Mouse (Mus musculus) limb, embryonic 10.5 days (tissue): ENCODE data around the gene Tspan5. TPM values are rescaled to one million over a fixed set of nuclear protein-coding genes. Genes with fewer than 3 reads are reported as not detected.

Source experiments
- DNase-seq: peaks from one replicate; pipeline ENCODE4 v3.0.0-alpha.2; 2017; ENCODE audit warnings: low spot score
- H3K27ac ChIP-seq: fragments of 300-500 bp; sonication (generic); 2 replicates; pipeline ENCODE4 v1.5.1; 2016; ENCODE audit warnings: mild to moderate bottlenecking
- H3K27me3 ChIP-seq: fragments of 300-500 bp; sonication (generic); 2 replicates; pipeline ENCODE4 v1.6.1; 2016; ENCODE audit warnings: low read depth, mild to moderate bottlenecking; ENCODE audit not compliant: poor library complexity, severe bottlenecking
- H3K36me3 ChIP-seq: fragments of 300-500 bp; sonication (generic); 2 replicates; pipeline ENCODE4 v1.6.1; 2016; ENCODE audit warnings: mild to moderate bottlenecking, moderate library complexity
- H3K4me1 ChIP-seq: fragments of 300-500 bp; sonication (generic); 2 replicates; pipeline ENCODE4 v1.6.1; 2016
- H3K4me3 ChIP-seq: fragments of 300-500 bp; sonication (generic); 2 replicates; pipeline ENCODE4 v1.5.1; 2016; ENCODE audit warnings: mild to moderate bottlenecking, moderate library complexity
- H3K9me3 ChIP-seq: fragments of 300-500 bp; sonication (generic); replicated peaks from 2 replicates; pipeline ENCODE4 v1.6.1; 2016; ENCODE audit warnings: mild to moderate bottlenecking
- WGBS: fragments of 180-500 bp; shearing (Covaris S2); methylation state at CpG from one replicate; pipeline ENCODE4 v1.1.7; 2016; 5-methylcytosine and 5-hydroxymethylcytosine counted together
- polyA plus RNA-seq: library from polyadenylated mRNA; unstranded; fragments of >200 nt; fragmentation: Nextera tagmentation; extraction: Ambion mirVana; gene quantifications from 2 replicates; pipeline ENCODE4 v1.2.1, GENCODE M21; 2016

Tspan5 gene
- polyA plus RNA-seq, 1 experiment from 2014 or later = 16.6 TPM

DNA sequence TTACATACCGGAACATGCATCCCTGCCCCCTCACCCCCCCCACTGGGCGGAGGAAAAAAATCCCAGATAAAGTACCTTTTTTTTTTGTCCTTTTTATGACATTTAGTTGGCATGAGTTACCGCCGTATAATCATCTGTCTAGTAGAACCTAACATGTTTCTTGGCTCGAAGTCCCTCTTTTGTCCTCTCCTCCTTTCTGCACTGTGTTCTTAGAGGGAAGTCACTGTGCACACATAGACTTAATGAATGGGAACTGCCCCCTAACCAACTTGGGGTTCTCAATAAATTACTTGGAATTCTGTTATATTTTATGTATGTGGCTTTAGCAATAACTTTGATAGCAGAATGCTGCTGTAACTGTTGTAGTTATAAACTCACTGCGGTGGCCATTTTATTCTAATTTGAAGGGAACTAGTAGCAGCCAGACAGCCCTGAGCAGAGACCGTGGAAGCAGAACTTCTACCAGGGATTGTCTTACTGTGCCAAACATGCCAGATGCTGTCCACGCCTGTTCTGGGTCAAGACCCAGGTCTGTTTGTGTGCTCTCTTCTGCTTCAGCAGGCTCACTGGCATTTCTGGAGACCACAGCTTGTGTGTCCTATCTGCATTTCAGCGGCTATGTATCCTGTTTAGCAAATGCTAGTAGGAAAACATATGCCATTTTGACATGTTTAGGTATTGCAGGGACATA, 91.0 kb downstream of the Tspan5 start:
- no peaks in the 10 kb centered on the region for H3K27me3 ChIP-seq
- no peak for DNase-seq
- 0 out of 2 replicates have a peak, but pooled peaks cover 5% of the 10 kb centered on the region for H3K4me1 ChIP-seq
- no peak overlapping the region for H3K27ac ChIP-seq
- no peaks in the 10 kb centered on the region for H3K9me3 ChIP-seq
- no peaks in the 10 kb centered on the region for H3K36me3 ChIP-seq
- no peak overlapping the region for H3K4me3 ChIP-seq
- WGBS = 92% methylated on average over 9 of the region's 9 CpGs

DNA sequence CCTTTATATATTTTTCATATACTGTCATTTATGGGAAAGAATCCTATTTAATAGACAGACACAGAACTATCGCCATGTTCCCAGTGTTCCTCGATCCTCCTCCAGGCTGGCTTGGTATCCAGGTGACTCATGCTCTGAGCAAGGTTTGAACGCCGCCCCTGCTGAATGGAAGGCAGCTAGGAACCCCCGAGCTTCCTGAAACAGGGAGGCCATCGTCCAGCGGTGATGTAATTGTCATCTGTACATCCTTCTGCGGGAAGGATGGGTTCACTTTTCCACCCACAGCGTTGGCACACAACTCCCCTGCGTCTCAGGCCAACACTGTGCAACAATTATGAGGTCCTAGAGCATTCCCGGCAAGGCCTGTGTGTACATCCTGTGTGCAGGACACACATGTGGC, 92.2 kb downstream of the Tspan5 start:
- Histone ChIP-seq H3K4me1 (peaks cover 6% of the 10 kb centered on the region; the same call in 1 of the 2 replicates), H3K4me3 (no peak overlapping the region), H3K27ac (no peak overlapping the region), H3K36me3 (no peaks in the 10 kb centered on the region), H3K9me3 (no peaks in the 10 kb centered on the region), H3K27me3 (no peaks in the 10 kb centered on the region)
- no peak for DNase-seq
- 93% methylated on average over 11 of the region's 11 CpGs for WGBS

DNA sequence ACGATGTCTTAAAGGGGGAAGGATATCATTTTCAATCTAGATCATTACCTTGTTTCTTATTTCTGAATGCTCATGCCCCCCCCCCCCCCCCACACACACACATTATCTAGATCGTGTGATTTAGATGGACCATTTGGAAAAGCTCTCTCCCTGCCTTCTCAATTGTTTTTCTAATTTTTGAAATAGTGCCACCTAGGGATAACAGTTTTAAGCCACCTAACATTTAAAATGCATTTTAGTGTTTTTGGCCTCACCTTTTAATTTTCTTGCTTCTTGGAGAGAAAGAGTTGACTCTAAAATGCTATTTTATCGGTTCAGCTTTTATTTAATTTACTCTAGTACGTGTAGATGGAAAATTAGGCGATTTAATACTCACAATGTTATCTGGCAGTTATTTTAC, 94.9 kb downstream of the Tspan5 start:
- H3K4me3 ChIP-seq = no peak overlapping the region
- WGBS = 80% methylated on average over 5 of the region's 5 CpGs
- no peak for DNase-seq

DNA sequence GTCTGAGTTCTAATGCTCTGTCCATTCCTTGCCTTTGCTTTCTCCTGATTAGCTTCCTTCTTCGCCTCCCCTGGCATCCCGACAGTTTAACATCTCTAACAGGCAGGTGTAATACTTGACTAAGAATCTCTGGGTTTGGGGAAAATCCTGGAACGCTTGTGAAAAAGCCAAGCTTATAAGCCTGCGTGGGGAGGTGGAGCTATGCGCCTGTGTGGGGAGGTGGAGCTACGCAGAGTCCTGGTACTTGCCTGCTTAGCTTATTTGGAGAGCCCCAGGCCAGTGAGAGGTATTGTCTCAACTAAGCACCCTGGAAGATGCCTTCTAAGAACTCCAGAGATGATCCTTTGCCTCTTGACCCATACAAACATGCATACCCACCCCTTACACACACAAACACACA, 95.7 kb downstream of the Tspan5 start:
- H3K9me3 ChIP-seq = no peaks in the 10 kb centered on the region
- H3K27me3 ChIP-seq = no peaks in the 10 kb centered on the region
- 87% methylated on average over 6 of the region's 6 CpGs for WGBS
- no peak for DNase-seq
- H3K4me3 ChIP-seq = no peak overlapping the region
- H3K27ac ChIP-seq = no peak overlapping the region
- H3K4me1 ChIP-seq = peaks cover 24% of the 10 kb centered on the region
- H3K36me3 ChIP-seq = no peaks in the 10 kb centered on the region

More for the DNA sequence above, 94.9 kb downstream of the Tspan5 start:
- H3K36me3 ChIP-seq = no peaks in the 10 kb centered on the region
- no peaks in the 10 kb centered on the region for H3K9me3 ChIP-seq
- no peak overlapping the region for H3K27ac ChIP-seq
- H3K4me1 ChIP-seq = peaks cover 18% of the 10 kb centered on the region
- H3K27me3 ChIP-seq = no peaks in the 10 kb centered on the region

DNA sequence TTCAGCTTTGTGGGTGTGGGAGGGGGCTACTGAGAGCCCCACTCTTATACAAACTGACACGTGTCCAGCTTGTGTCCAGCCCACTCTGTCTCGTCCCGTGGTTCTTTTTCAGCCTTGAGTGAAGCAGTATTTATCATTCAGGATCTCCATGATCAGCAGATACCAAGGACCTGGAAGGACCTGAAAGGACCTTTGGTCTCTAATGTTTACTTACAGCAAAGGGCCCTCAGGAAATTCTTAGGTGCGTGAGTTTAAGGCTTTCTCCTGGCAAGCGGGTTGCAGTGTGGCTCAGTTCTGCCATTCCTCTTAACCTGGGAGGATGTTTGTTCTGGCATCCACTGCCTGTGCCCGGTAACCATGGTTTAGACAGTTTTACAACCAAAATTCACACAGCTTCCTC, 97.7 kb downstream of the Tspan5 start:
- Histone ChIP-seq H3K36me3 (no peaks in the 10 kb centered on the region), H3K27ac (no peak overlapping the region), H3K4me1 (peaks cover 31% of the 10 kb centered on the region), H3K4me3 (no peak overlapping the region), H3K9me3 (no peaks in the 10 kb centered on the region), H3K27me3 (no peaks in the 10 kb centered on the region)
- DNase-seq = no peak
- 88% methylated on average over 6 of the region's 6 CpGs for WGBS

DNA sequence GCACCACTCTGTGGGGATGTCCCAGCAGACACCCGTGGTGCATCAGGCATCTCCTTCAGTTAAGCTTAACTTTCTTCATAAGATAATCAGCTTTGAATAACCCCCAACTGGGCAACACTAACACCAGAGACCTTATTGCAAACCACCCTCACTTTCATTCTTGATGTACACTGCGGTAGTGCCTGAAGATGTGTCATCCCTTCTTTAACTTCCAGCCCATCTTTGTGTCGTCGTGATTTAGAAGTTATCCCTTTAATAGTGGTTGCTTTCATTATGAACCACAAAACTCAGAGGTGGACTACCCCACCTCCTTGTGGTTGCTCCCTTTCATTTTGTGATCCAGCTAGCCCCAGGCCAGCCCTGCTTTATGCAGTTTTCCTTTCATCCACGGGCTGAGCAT, 99.3 kb downstream of the Tspan5 start:
- Histone ChIP-seq H3K9me3 (no peaks in the 10 kb centered on the region), H3K36me3 (no peaks in the 10 kb centered on the region), H3K4me1 (peaks cover 31% of the 10 kb centered on the region), H3K4me3 (no peak overlapping the region), H3K27ac (no peak overlapping the region), H3K27me3 (no peaks in the 10 kb centered on the region)
- no peak for DNase-seq
- 82% methylated on average over 5 of the region's 5 CpGs for WGBS

DNA sequence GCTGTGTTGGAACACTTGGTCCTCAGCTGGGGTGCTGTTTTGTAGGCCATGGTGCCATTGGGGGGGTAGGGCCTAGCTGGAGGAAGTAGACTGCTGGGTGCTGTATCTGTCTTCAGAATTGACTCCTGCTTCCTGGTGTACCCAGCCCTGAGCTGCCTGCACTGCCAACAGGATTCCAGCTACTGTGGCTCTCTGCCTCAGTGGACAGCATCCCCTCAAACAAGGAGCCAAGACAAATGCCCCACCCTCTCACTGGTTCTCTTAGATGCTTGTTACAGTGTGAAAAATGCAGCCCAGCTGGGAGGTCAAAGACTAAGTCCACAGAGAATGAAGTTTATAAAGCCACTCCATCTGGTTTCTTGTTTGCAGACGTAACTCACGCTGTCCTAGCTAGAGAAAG, 101.2 kb downstream of the Tspan5 start:
- no peaks in the 10 kb centered on the region for H3K36me3 ChIP-seq
- WGBS = 90% methylated on average over 2 of the region's 2 CpGs
- H3K27me3 ChIP-seq = 0 out of 2 replicates have a peak, but pooled peaks cover 1% of the 10 kb centered on the region
- no peaks in the 10 kb centered on the region for H3K9me3 ChIP-seq
- peak overlapping the region; percentile 37; the same call in 1 of the 2 replicates for H3K27ac ChIP-seq
- no peak for DNase-seq
- no peak overlapping the region for H3K4me3 ChIP-seq
- peaks cover 25% of the 10 kb centered on the region for H3K4me1 ChIP-seq

DNA sequence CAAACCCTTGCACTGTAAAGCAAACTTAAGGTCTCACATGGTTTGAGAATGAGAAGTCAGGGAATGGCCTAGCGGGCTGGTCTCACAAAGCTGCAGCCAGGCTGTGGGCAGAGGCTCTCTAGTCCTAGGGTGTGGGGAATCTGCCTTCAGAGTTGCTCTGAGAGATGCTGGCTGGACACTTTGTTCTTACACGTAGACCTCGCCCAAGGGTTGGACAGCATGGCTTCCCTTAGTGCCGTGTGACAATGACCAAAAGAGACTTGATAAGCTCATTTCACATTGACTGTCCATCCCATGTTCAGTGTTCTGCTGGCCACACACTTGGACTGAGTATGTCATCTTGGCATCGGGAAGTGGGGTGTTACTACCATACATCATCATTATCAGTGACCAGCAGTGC, 101.6 kb downstream of the Tspan5 start:
- no peak overlapping the region; the same call in 1 of the 2 replicates for H3K27ac ChIP-seq
- DNase-seq = no peak
- no peaks in the 10 kb centered on the region for H3K36me3 ChIP-seq
- peaks cover 25% of the 10 kb centered on the region for H3K4me1 ChIP-seq
- 0 out of 2 replicates have a peak, but pooled peaks cover 4% of the 10 kb centered on the region for H3K27me3 ChIP-seq
- no peaks in the 10 kb centered on the region for H3K9me3 ChIP-seq
- 90% methylated on average over 5 of the region's 5 CpGs for WGBS
- no peak overlapping the region for H3K4me3 ChIP-seq

DNA sequence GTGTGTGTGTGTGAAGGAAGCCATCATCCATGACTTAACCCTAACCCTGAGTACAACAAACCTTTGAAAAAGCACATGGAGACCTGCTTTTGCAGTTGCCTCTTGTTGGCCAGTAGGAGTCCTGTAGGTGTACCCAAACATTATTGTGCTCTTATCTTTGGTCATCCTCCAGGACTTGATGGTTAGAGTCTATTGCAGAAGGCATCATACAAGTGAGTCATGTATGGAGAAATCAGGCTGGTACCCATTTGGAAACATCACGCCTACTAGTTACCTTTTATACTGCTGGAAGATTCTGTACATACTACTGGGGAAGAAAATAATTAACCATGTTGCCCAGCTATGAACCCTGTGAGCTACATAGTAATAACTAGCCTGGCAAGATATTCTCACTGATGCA, 103.8 kb downstream of the Tspan5 start:
- Histone ChIP-seq H3K4me1 (peaks cover 30% of the 10 kb centered on the region), H3K27ac (no peak overlapping the region), H3K4me3 (no peak overlapping the region), H3K36me3 (no peaks in the 10 kb centered on the region), H3K9me3 (no peaks in the 10 kb centered on the region), H3K27me3 (0 out of 2 replicates have a peak, but pooled peaks cover 4% of the 10 kb centered on the region)
- no peak for DNase-seq
- 88% methylated on average over 1 of the region's 1 CpGs for WGBS

DNA sequence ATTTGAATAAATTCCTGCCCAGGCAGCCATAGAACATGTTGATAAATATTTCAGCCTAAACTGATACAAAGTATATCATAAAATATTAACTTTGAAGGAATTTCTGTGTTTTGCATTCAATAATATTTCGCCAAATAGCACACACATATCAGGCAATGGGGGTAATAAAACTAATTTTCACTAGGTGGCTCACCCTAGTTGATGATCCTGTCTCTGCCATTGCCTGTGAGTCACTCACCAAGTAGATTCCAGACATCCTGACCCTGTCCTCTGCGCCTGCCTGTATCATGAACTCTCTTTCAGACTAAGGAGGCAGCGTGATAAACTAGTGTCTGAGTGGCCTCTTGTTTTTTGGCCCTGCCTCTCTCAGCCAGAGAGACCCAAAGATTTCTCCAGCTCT, 105.8 kb downstream of the Tspan5 start:
- WGBS = 91% methylated on average over 3 of the region's 3 CpGs
- no peaks in the 10 kb centered on the region for H3K9me3 ChIP-seq
- no peak for DNase-seq
- H3K27ac ChIP-seq = no peak overlapping the region
- peaks cover 43% of the 10 kb centered on the region for H3K4me1 ChIP-seq
- H3K36me3 ChIP-seq = no peaks in the 10 kb centered on the region
- H3K4me3 ChIP-seq = no peak overlapping the region
- H3K27me3 ChIP-seq = 0 out of 2 replicates have a peak, but pooled peaks cover 4% of the 10 kb centered on the region

DNA sequence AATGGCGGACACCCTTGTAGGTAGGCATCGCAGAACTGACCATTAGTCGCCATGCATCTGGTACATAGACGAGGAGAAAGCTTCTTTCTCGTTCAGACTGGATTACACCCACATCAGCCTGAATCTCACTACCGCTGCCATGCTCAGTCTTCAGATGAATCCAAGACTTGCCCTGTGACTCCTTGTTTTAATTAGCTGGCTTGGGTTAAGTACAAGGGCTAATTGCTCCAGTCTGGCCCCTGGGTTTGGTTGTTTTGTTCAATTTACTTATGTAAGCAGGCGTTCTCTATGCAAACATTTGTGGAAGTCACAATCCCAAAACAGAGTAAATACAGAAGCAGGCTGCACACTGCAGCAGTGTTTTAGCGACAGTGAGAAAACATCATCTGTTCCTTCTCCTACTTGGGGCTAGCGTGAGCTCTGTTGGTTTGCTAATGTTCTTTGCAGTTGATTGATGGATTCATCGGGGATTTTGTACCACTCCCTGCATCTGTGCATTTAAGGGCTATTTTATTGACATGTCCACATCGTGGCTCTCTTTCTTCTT, 107.8 kb downstream of the Tspan5 start:
- Histone ChIP-seq H3K27me3 (0 out of 2 replicates have a peak, but pooled peaks cover 4% of the 10 kb centered on the region), H3K9me3 (no peaks in the 10 kb centered on the region), H3K36me3 (no peaks in the 10 kb centered on the region), H3K4me1 (peaks cover 49% of the 10 kb centered on the region), H3K4me3 (peak overlapping the region; percentile 16; the same call in 1 of the 2 replicates), H3K27ac (peak overlapping the region; percentile 58; the same call in 1 of the 2 replicates)
- 35% methylated on average over 11 of the region's 11 CpGs for WGBS
- peak; percentile 40 for DNase-seq

DNA sequence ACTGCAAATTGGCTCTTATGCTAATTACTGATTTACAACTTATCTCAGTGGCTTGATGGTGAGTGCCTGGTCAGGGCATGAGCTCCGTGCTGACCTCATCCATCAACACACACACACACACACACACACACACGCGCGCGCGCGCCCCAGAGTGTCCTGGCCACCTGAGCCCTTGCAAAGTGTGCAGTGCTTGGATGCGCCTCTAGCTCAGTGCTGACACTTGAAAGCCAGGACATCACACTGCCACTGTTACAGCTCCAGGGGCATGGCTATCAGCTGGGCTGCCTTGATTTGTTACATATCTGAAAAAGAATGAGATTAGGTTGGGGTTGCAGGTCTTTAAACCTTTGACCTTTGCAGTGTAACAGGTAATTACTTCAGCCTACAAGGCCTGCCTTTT, 109.9 kb downstream of the Tspan5 start:
- no peak overlapping the region for H3K27ac ChIP-seq
- no peak overlapping the region for H3K4me3 ChIP-seq
- DNase-seq = peak; percentile 45
- 42% methylated on average over 8 of the region's 8 CpGs for WGBS
- peaks cover 68% of the 10 kb centered on the region for H3K4me1 ChIP-seq
- 0 out of 2 replicates have a peak, but pooled peaks cover 4% of the 10 kb centered on the region for H3K27me3 ChIP-seq
- no peaks in the 10 kb centered on the region for H3K36me3 ChIP-seq
- no peaks in the 10 kb centered on the region for H3K9me3 ChIP-seq

DNA sequence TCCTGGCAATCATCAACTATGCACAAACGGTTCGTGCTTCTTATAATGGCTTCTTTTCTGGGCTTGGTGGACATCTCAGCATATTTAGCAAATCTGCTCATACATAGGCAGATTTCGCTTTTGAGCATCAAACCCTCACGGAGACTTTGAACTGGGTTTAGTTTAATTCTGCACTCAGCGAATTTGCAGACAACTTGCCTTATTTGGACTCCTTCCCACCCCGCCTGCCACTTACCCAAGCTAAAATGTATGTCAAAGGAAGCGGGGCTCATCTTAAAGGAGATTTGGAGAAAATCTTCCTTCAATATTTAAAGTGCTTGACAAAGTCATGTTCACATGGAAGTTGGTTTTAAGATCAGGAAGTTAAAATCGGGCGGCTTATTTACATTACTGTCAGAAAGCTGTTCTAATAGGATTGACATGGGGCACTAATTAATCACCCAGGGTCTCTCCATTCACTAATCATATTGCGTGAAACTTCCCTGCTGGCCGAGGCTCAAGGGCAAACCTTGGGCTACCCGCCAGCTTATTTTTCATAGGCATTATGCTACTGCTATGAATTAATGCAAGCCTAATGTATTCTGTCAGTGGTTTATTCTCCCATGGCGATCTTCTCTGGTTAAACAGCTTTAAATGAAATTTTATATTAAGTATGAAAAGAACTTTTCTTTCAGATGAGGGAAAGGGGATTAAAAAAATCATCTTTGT, 111.1 kb downstream of the Tspan5 start:
- H3K9me3 ChIP-seq = no peaks in the 10 kb centered on the region
- WGBS = 78% methylated on average over 13 of the region's 13 CpGs
- DNase-seq = no peak
- no peaks in the 10 kb centered on the region for H3K36me3 ChIP-seq
- H3K4me3 ChIP-seq = no peak overlapping the region
- H3K4me1 ChIP-seq = peaks cover 80% of the 10 kb centered on the region
- H3K27ac ChIP-seq = no peak overlapping the region
- 0 out of 2 replicates have a peak, but pooled peaks cover 3% of the 10 kb centered on the region for H3K27me3 ChIP-seq
